20 mouse cellular contexts compared by ENCODE assay signal in genomic region chr2:178450961-178451360, GRCm38 (mm10). TPM values are rescaled to one million over a fixed set of nuclear protein-coding genes. Genes with fewer than 3 reads are reported as not detected.
"Had no signal": no experiment of that assay in that cellular context is flagged by ENCODE, and none has a peak within 500 bp of the region (broad histone marks: within the 10 kb centered on the region; RNA-seq: fewer than 3 reads in every experiment).

No protein-coding gene starts in this region.

- DNase-seq: lung, adult 18-20 months; lung, embryonic 14.5 days; lung, postnatal 10 days; lung, postnatal 36 days; right cerebral cortex, postnatal 14 days; thymus, adult 2 months; thymus, postnatal 25 days; thymus, postnatal 4 days had no signal

- H3K4me3 ChIP-seq: megakaryocyte, embryonic 14.5 days; midbrain, embryonic 13.5 days; midbrain, embryonic 15.5 days; neural tube, embryonic 12.5 days; stomach, embryonic 15.5 days had no signal

- H3K4me2 ChIP-seq: lung, embryonic 14.5 days; midbrain, embryonic 13.5 days; midbrain, embryonic 15.5 days; neural tube, embryonic 12.5 days; stomach, embryonic 15.5 days had no signal

- H3K9ac ChIP-seq: lung, embryonic 14.5 days; midbrain, embryonic 13.5 days; midbrain, embryonic 15.5 days; neural tube, embryonic 12.5 days; stomach, embryonic 15.5 days had no signal

- H3K27me3 ChIP-seq: midbrain, embryonic 13.5 days; midbrain, embryonic 15.5 days; neural tube, embryonic 12.5 days; stomach, embryonic 15.5 days had no signal

- ATAC-seq: midbrain, embryonic 13.5 days; midbrain, embryonic 15.5 days had no signal

- H3K9me3 ChIP-seq: midbrain, embryonic 13.5 days; midbrain, embryonic 15.5 days; neural tube, embryonic 12.5 days; stomach, embryonic 15.5 days had no signal

- H3K36me3 ChIP-seq: midbrain, embryonic 13.5 days; midbrain, embryonic 15.5 days; neural tube, embryonic 12.5 days; stomach, embryonic 15.5 days had no signal

- H3K27ac ChIP-seq: macrophage; midbrain, embryonic 13.5 days; midbrain, embryonic 15.5 days; neural tube, embryonic 12.5 days; stomach, embryonic 15.5 days; stomach, postnatal 0 days had no signal

RNA-seq across cellular contexts. Expression of gene Cdh26, which starts 20.6 kb away (rescaled TPM):
- total RNA-seq: megakaryocyte progenitor cell, adult 5-6 weeks; monocyte, adult 5-6 weeks; neutrophil, adult 5-6 weeks had no signal
- polyA plus RNA-seq: lung, embryonic 14.5 days; macrophage; spleen, adult 2 months had no signal

RNA-seq across cellular contexts. Expression of gene Sycp2, which starts 43.5 kb away (rescaled TPM):
- total RNA-seq: monocyte, adult 5-6 weeks had no signal
- polyA plus RNA-seq: lung, embryonic 16.5 days; macrophage; spleen, adult 2 months; thymus, adult 2 months had no signal
